Mouse (Mus musculus) hindbrain, embryonic 16.5 days (tissue): ENCODE measurements around the gene Ifi209. TPM values are rescaled to one million over a fixed set of nuclear protein-coding genes. Genes with fewer than 3 reads are reported as not detected.
"Not testable (repeated sequence)": the region's sequence is repeated elsewhere in the genome, so short reads cannot be mapped to it uniquely, and the experiment has no call there.

Source experiments
- ATAC-seq: fragments of 200-750 bp; cut with Nextera tagmentation; 2 replicates; pipeline ENCODE4 v1.8.0; 2017; ENCODE audit warnings: moderate TSS enrichment, moderate library complexity
- H3K27ac ChIP-seq: fragments of 300-500 bp; sonication (generic); 2 replicates; pipeline ENCODE4 v1.5.1; 2014; ENCODE audit warnings: low read depth, mild to moderate bottlenecking, control low read depth, low read length, moderate library complexity
- H3K27me3 ChIP-seq: fragments of 300-500 bp; sonication (generic); replicated peaks from 2 replicates; pipeline ENCODE4 v1.6.1; 2014; ENCODE audit warnings: low read length; ENCODE audit not compliant: control insufficient read depth, insufficient read depth
- H3K36me3 ChIP-seq: fragments of 300-500 bp; sonication (generic); 2 replicates; pipeline ENCODE4 v1.6.1; 2014; ENCODE audit warnings: mild to moderate bottlenecking, low read length, moderate library complexity, mixed read lengths; ENCODE audit not compliant: control insufficient read depth, insufficient read depth
- H3K4me1 ChIP-seq: fragments of 300-500 bp; sonication (generic); 2 replicates; pipeline ENCODE4 v1.6.1; 2014; ENCODE audit warnings: low read depth, low read length; ENCODE audit not compliant: control insufficient read depth, insufficient read depth
- H3K4me2 ChIP-seq: fragments of 300-500 bp; sonication (generic); 2 replicates; pipeline ENCODE4 v1.6.1; 2014; ENCODE audit warnings: mild to moderate bottlenecking, low read length, control low read depth, moderate library complexity
- H3K4me3 ChIP-seq: fragments of 300-500 bp; sonication (generic); 2 replicates; pipeline ENCODE4 v1.5.1; 2014; ENCODE audit warnings: mild to moderate bottlenecking, low read length, control low read depth, moderate library complexity
- H3K9ac ChIP-seq: fragments of 300-500 bp; sonication (generic); 2 replicates; pipeline ENCODE4 v1.6.1; 2014; ENCODE audit warnings: low read depth, mild to moderate bottlenecking, control low read depth, low read length, moderate library complexity
- H3K9me3 ChIP-seq: fragments of 300-500 bp; sonication (generic); 2 replicates; pipeline ENCODE4 v1.6.1; 2014; ENCODE audit warnings: mild to moderate bottlenecking, low read length, moderate library complexity; ENCODE audit not compliant: control insufficient read depth
- WGBS: fragments of 180-500 bp; shearing (Covaris S2); extraction: QIAGEN DNeasy Blood & Tissue Kit; methylation state at CpG from one replicate; pipeline ENCODE4 v1.1.7; 2014; 5-methylcytosine and 5-hydroxymethylcytosine counted together
- microRNA-seq: library from miRNA; unstranded; fragments of <30 nt; microRNA quantifications from one replicate; pipeline ENCODE4, GENCODE M21; 2017
- polyA plus RNA-seq: library from polyadenylated mRNA; unstranded; fragments of >200 nt; fragmentation: Nextera tagmentation; extraction: Ambion mirVana; gene quantifications from 2 replicates; pipeline ENCODE4 v1.2.1, GENCODE M21; 2015

Ifi209 gene
- polyA plus RNA-seq, 1 experiment from 2014 or later = 0.11 TPM

GRCm38 (mm10) chr1:173657973-173658372 lies 27.3 kb downstream of the Ifi209 start:
- Histone ChIP-seq H3K4me3 (no peak overlapping the region), H3K36me3 (no peaks in the 10 kb centered on the region), H3K9ac (no peak overlapping the region), H3K27ac (no peak overlapping the region), H3K27me3 (no peaks in the 10 kb centered on the region), H3K4me1 (no peaks in the 10 kb centered on the region), H3K9me3 (no peaks in the 10 kb centered on the region), H3K4me2 (no peak overlapping the region)
- WGBS = 79% methylated on average over 4 of the region's 4 CpGs
- no peak for ATAC-seq

DNA sequence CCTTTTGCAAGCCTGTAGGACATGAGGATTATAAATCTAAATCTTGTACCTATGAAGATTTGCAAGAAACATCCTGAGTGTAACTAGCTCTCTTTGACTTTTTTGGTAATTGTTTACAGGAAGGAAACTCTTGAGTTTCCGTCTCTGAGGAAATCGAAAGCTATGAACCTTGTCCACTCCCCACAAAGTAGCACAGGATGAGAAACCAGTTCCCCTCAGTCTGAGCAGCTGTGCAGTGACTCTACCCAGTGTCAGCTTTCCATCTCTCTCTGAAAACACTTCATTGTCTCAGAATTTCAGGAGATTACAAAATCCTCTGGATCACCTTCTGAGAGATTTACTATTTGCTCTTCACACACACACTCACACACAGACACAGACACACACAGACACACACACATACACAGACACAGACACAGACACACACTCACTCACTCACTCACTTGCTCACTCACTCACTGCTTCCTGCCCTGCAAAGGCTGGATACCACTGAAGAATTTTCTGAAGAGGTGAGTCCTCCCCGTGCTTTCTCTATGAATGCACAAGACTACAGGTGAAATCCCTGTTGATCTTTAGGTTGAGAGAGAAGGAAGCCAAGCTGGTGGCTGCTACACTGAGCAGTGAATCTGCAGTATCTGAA lies 42.9 kb downstream of the Ifi209 start, which contains the start of gene Ifi208:
TSS of gene Ifi208 (plus strand) at position 218 of the 640 bp plus-strand sequence.
- not testable (repeated sequence) for H3K27me3 ChIP-seq, ATAC-seq, H3K36me3 ChIP-seq, H3K4me2 ChIP-seq, H3K27ac ChIP-seq, H3K9me3 ChIP-seq, H3K9ac ChIP-seq, H3K4me1 ChIP-seq, H3K4me3 ChIP-seq
- 51% methylated on average over 3 of the region's 3 CpGs for WGBS

DNA sequence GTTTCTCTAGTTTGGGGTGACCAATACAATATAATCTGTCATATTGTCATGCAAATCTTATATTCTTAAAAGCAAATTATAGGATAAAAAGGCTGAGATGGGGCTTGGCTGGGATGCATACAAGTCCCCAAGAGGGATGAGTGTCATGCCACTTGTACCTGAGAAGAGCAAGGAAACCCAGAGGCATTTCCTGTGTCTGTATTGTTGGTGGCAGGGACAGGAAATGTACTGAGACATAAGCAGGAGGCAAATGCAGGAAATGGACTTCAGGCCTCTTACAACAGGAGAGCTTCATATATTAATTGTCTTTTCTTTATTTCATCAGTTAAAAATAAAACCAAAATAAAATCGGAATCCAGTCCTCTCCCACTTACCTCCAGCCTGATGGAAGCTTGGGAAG lies 47.9 kb downstream of the Ifi209 start:
- WGBS = 78% methylated on average over 1 of the region's 1 CpGs
- not testable (repeated sequence) for H3K36me3 ChIP-seq, H3K27ac ChIP-seq, H3K9me3 ChIP-seq, ATAC-seq, H3K9ac ChIP-seq, H3K4me3 ChIP-seq, H3K27me3 ChIP-seq, H3K4me2 ChIP-seq, H3K4me1 ChIP-seq

DNA sequence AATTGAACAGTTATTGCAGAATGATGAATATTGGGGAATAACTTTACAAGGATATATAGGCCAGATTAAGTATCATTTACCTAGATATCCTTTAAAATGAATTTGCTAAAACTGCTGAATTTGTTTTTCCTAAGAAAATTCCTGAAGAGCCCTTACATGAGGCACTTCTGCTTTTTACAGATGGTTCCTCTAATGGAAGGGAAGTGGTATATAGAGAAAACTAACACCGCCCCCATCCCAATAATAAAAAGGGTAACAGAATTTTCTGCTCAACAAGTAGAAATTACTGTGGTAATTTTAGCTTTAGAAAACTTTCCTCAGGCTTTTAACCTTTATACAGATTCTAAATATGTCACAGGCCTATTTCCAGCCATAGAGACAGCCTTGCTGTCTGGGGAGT lies 63.6 kb downstream of the Ifi209 start:
- Histone ChIP-seq H3K4me3 (no peak overlapping the region), H3K27me3 (no peaks in the 10 kb centered on the region), H3K4me2 (no peak overlapping the region), H3K4me1 (no peaks in the 10 kb centered on the region), H3K36me3 (no peaks in the 10 kb centered on the region), H3K9me3 (no peaks in the 10 kb centered on the region), H3K27ac (no peak overlapping the region), H3K9ac (no peak overlapping the region)
- ATAC-seq = no peak
- 91% methylated on average over 1 of the region's 1 CpGs for WGBS

Small RNA genes within 50 kb of the gene (microRNA-seq; reads per million reads assigned to microRNA genes)
- not detected for gene Gm44339

Other genes with a start within 250 kb of the Ifi209 start
- gene Ifi206, start 139.9 kb upstream of the Ifi209 start, polyA plus RNA-seq = 0.15 TPM in 1 of 2 replicates, not detected in the other
- gene Ifi214, start 95.0 kb upstream of the Ifi209 start, polyA plus RNA-seq = not detected in 2 replicates
- gene Ifi213, start 31.6 kb upstream of the Ifi209 start, polyA plus RNA-seq = 0.20 TPM in 1 of 2 replicates, not detected in the other
- not detected in 2 replicates for gene Ifi208, start 42.8 kb downstream of the Ifi209 start, polyA plus RNA-seq
- 0.34 and 0.66 TPM in 2 replicates for gene Ifi207, start 110.8 kb downstream of the Ifi209 start, polyA plus RNA-seq
- gene Ifi204, start 136.0 kb downstream of the Ifi209 start, polyA plus RNA-seq = 0.45 and 0.57 TPM in 2 replicates